Mouse (Mus musculus) fibroblast of lung, adult 2 months (primary cell): ENCODE measurements around the gene St7.

Source experiments
- DNase-seq: peaks from one replicate; pipeline ENCODE4 v3.0.0-alpha.2; 2011; ENCODE audit warnings: low read depth

The St7 gene

GRCm38 (mm10) chr6:17769972-17770644 lies 77.4 kb downstream of the St7 start:
- no peak for DNase-seq

GRCm38 (mm10) chr6:17770645-17771345 lies 78.1 kb downstream of the St7 start:
- DNase-seq, result no peak

- DNase-seq, result peak; percentile 43
These were observed 78.7 kb downstream of the St7 start for GRCm38 (mm10) chr6:17771456-17771855.

DNA sequence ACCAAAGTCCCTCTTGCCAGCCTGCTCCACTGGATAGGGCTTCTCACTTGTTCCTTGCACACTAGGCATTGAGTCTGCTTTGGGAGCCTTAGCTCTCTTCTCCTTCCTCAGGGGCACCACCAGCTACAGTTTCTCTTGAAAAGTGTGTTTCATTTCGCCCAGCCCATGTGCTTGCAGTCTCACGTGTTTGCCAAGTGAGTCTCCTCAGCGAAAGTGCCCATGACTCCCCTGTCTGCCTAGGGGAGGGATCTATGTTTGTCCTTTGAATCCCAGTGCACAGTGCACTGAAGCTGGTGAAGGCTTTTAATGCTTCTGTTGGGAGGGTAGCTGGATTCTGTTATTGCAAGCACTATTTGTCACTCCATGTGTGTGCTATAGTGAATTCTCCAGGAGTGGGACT lies 79.8 kb downstream of the St7 start:
- no peak for DNase-seq

DNA sequence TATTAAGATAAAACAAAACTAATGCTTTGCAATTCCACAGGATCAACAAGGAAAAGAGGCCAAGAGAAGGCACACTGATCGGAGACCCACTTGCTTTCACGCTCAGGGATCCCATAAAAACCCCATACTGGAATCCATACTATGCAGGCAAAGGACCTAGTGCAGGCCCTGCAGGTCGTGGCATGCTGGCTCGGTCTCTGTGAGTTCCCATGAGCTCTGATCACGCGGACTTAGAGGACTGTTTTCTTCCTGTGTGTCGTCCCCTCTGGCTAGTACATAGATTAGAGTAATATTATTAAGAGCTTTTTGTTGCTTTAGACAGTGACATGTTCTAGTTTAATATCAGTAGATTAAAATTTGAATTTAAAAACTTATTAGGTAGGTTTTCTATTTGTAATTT lies 83.3 kb downstream of the St7 start:
- no peak for DNase-seq

GRCm38 (mm10) chr6:17777018-17777799 lies 84.5 kb downstream of the St7 start:
- DNase-seq, result no peak

GRCm38 (mm10) chr6:17778648-17779202 lies 86.0 kb downstream of the St7 start:
- no peak for DNase-seq

GRCm38 (mm10) chr6:17783511-17783910 lies 90.8 kb downstream of the St7 start:
- no peak for DNase-seq

DNA sequence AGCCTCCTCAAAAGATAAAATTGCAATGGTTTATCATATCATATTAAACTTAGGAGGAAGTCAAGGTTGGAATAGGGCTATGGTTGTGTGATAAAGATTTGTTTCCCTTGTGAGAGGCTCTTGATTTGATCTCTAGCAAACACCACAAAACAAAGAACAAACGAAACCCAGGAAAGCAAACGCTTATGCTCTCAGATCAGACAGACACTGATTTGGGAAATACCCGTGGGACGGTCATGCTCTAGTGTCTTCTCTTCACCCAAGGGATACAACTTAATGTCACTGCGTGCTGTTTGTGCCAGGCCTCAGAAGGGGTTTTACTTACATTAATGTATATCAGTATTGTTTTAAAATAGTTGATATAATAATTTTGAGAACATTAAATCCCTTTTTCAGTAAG lies 91.8 kb downstream of the St7 start:
- no peak for DNase-seq

GRCm38 (mm10) chr6:17785248-17785647 lies 92.5 kb downstream of the St7 start:
- DNase-seq, result peak; percentile 58

DNA sequence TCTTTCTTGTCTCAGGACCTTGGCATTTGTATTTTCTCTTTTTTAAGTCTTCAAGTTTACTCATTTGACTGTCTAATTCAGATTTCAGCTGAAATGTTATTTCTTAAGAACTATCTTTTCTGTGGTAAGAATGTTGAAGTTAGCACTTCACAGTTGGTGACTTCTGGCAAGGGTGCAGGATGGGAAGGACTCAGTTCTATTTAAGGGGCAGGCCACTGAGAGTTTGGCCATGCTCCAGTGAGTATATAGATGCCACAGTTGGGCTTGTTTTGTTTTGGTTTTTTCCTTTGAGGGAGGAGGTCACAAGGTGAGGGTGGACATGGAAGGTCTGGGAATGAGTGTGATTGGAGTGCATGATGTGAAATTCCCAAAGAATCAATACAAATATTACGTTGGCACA lies 95.1 kb downstream of the St7 start:
- DNase-seq, result no peak

- DNase-seq, result no peak
These were observed 97.5 kb downstream of the St7 start for GRCm38 (mm10) chr6:17790251-17790650.

DNA sequence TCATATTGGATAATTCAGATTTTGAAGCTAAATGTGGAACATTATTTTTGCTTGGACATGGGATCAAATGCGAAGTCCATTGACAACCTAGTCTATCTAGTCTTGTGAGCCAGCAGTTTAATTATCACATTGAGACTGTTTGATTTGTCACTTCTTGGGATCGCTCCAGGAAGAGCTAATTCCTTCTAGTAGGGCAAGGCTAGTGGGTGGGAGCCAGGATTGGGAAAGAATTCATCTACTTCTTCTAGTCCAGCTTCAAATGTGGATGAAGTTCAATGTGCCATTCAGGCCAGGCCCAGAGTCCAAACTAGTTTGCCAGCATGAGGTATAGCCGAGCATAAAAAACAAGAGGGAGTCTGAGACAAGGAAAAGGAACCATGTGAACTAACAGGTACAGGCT lies 100.7 kb downstream of the St7 start:
- DNase-seq, result no peak

DNA sequence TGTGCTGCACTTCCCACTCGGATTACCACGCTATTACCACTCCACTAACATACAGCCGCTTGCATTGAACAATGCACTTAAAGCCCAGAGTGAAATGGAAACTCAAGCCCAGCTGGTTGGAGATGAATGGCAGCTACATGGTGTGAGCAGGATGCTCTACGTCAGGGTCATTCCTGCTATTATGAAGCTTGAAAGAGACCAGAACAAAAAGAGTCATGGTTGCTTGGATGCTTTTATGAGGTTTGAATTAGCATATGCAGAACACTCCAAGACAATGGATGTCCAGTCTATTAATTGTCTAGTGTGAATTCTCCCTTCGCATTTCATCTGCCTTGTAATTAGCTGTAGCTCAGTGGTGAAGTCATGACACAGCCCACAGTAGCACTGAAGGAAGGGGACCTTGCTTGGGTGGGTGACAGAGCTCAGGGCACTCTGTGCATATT lies 104.6 kb downstream of the St7 start:
- no peak for DNase-seq

- no peak for DNase-seq
These were observed 108.0 kb downstream of the St7 start for GRCm38 (mm10) chr6:17800694-17801093.

GRCm38 (mm10) chr6:17804468-17804867 lies 111.7 kb downstream of the St7 start:
- DNase-seq, result no peak

GRCm38 (mm10) chr6:17806569-17806968 lies 113.8 kb downstream of the St7 start:
- no peak for DNase-seq

- no peak for DNase-seq
These were observed 118.3 kb downstream of the St7 start for GRCm38 (mm10) chr6:17811063-17811462.

DNA sequence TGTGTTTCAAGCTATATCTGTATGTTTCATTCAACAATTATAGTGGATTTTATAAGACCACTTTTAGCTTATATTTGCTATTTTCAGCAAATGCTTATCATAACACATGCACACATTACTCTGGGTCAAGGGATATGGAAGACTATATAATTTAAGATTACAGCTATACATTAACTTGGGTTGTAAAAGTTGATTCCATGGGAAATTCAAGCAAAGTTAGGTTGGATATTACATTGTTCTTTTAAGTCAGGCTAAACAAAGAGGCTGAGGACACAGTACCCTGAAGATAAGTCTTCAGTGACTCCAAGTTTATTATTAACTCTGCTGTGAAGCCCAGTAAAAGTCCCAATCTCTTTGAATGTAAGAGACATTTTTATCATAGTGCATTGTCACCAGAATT lies 118.8 kb downstream of the St7 start:
- no peak for DNase-seq

- no peak for DNase-seq
These were observed 121.4 kb downstream of the St7 start for GRCm38 (mm10) chr6:17814074-17814649.

DNA sequence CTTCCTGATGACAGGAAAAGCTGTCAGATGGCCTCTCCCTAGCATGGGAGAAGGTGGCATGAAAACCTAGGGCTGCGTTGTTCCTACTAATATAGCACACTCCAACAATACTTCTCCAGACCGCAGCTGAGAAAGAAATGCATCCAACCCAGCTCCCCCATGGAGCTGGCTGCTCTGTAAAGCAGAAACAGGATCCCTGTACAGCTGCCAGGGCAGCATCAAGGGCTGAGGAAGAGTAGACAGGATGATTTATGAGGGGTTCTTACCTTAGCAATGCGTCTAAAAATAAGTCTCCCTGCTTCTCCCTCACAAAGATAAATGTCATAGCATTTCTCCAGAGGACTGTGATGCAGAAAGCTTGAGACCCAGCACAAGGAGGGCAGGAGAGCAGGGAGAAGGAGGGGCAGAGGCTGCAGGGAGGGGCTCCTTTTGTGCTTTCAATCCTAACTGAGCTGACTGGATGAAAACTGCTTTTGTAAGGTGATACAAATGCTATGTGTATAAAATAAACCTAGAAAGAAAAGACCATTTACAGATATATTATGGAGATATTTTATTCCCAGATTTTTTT lies 124.2 kb downstream of the St7 start:
- no peak for DNase-seq

DNA sequence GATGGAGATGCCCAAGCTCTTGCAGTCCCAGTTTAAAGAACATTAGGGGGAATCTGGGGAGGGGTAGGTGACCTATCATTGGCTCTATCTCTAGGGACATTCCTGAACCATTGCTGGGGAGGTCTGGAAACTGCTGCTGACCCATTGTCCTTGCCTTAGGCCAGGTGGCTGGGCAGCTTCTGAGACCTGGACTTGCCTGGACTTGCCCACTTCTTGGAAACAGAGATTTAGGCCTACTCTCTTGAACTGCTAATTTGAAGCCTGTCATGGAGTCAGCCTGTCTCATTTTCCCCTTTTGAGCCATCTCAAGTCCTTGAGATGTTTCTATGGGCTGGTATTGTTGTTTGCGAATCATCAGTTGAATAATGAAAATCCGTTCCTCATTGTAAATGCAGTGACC lies 130.9 kb downstream of the St7 start:
- no peak for DNase-seq
